Mouse (Mus musculus): ENCODE measurements around the gene Otop2. TPM values are rescaled to one million over a fixed set of nuclear protein-coding genes. Genes with fewer than 3 reads are reported as not detected.

Otop2 gene
- polyA plus RNA-seq, 1 experiment = 0.15 TPM

- peak; percentile 79 for DNase-seq (ENCODE audit: low read depth)
- TF ChIP-seq CTCF (IDR thresholded peaks at IDR 0.05; ENCODE audit: borderline replicate concordance, extremely low read depth, insufficient read depth, insufficient read length) = no peak
- TF ChIP-seq POLR2A (IDR thresholded peaks at IDR 0.05; ENCODE audit: borderline replicate concordance, extremely low read depth, insufficient read depth, insufficient read length, poor library complexity, severe bottlenecking) = peak; percentile 38; the same call in 1 of the 2 replicates
Observed at GRCm38 (mm10) chr11:115373805-115374694, 67.1 kb downstream of the Otop2 start.

DNA sequence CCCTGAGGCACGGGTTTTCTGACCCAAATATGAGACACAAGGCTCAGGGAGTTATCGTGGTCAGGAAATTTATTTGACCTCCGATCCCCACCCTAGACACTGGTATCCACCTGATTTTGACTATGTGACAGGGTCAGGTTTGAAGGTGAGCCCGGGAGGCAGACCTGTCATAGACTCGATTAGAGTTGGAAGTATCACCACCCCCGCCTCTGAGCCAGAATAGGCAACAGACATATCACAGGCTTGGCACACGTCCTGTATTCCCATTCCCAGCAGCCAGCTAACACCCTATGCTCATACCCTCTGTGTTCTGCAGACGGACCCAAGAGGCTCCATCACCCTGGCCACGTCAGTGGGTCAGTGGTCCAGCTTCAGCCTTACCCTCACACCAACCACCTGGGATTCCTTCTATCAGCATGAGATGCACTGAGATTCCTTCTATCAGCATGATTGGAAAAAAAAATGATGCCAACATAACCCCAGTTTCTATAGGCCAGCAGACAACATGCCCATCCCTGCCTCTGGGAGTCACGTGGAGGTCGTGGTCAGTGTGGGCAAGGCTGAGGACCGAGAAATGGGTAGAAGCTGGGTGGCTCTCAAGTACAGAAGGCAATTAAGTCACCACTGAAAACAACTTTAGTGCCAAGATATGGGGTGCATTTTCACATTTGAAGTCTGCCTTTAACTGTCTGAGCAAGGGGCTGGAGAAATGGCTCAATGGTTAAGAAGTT, 67.9 kb downstream of the Otop2 start:
- TF ChIP-seq POLR2A (IDR thresholded peaks at IDR 0.05; ENCODE audit: borderline replicate concordance, extremely low read depth, insufficient read depth, insufficient read length, poor library complexity, severe bottlenecking) = no peak
- no peak for TF ChIP-seq CTCF (IDR thresholded peaks at IDR 0.05; ENCODE audit: borderline replicate concordance, extremely low read depth, insufficient read depth, insufficient read length)
- peak; percentile 26 for DNase-seq (ENCODE audit: low read depth)

DNA sequence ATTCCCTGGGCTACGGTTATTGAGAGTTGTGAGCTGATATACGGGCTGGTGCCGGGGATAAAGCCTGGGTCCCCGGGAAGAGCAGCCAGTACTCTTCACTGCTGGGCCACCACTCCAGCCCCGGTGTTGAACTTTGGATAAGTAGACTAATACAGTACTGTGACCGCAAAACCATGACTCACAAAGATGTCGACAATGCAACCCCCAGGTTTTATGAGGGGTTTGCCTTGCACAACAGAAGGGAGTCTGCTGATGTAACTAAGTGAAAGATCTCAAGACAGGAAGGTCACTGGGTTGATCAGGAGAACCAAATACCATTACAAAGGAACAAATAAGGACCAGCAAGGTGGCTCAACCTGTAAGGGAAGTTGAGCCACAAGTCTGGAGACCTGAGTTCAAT, 69.8 kb downstream of the Otop2 start:
- no peak for TF ChIP-seq CTCF (IDR thresholded peaks at IDR 0.05; ENCODE audit: borderline replicate concordance, extremely low read depth, insufficient read depth, insufficient read length)

DNA sequence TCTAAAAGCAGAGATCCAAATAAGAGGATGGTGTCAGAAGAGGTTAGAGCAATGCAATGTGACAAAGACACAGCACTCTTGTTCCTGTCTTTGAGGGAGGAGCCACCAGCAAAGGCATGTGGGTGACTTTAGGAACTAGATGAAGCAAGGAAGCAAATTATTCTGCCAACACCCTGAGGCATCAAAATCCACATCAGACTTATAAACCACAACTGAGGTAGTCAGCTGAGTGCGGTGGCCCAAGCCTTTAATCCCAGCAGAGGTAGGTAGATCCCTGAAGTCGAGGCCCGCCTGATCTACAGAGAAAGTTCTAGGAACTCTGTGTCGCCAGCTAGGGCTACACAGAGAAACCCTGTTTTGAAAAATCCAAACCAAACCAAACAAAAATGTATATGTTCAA, 70.3 kb downstream of the Otop2 start:
- no peak for DNase-seq (ENCODE audit: low read depth)
- TF ChIP-seq CTCF (IDR thresholded peaks at IDR 0.05; ENCODE audit: borderline replicate concordance, extremely low read depth, insufficient read depth, insufficient read length) = no peak
- TF ChIP-seq POLR2A (IDR thresholded peaks at IDR 0.05; ENCODE audit: borderline replicate concordance, extremely low read depth, insufficient read depth, insufficient read length, poor library complexity, severe bottlenecking) = no peak

More for the DNA sequence above, 69.8 kb downstream of the Otop2 start:
- no peak for DNase-seq (ENCODE audit: low read depth)

- no peak for DNase-seq (ENCODE audit: low read depth)
- TF ChIP-seq POLR2A (IDR thresholded peaks at IDR 0.05; ENCODE audit: borderline replicate concordance, extremely low read depth, insufficient read depth, insufficient read length, poor library complexity, severe bottlenecking) (no peak), CTCF (IDR thresholded peaks at IDR 0.05; ENCODE audit: borderline replicate concordance, extremely low read depth, insufficient read depth, insufficient read length) (no peak)
Observed at GRCm38 (mm10) chr11:115377854-115378253, 70.9 kb downstream of the Otop2 start.

- TF ChIP-seq POLR2A (IDR thresholded peaks at IDR 0.05; ENCODE audit: borderline replicate concordance, extremely low read depth, insufficient read depth, insufficient read length, poor library complexity, severe bottlenecking) (no peak), CTCF (IDR thresholded peaks at IDR 0.05; ENCODE audit: borderline replicate concordance, extremely low read depth, insufficient read depth, insufficient read length) (no peak)
- DNase-seq (ENCODE audit: low read depth) = no peak
Observed at GRCm38 (mm10) chr11:115381276-115381675, 74.3 kb downstream of the Otop2 start.

Other genes starting within 250 kb of the Otop2 start
- not detected in 2 replicates for gene Cd300e, start 245.0 kb upstream of the Otop2 start, polyA plus RNA-seq (2012; rRNA removed)
- 0.83 and 0.89 TPM in 2 replicates for gene Rab37, start 215.7 kb upstream of the Otop2 start, polyA plus RNA-seq (2012; rRNA removed)
- 0.10 and 0.15 TPM in 2 replicates for gene Cd300lf, start 173.2 kb upstream of the Otop2 start, polyA plus RNA-seq (2012; rRNA removed)
- 31.6 and 40.5 TPM in 2 replicates for gene Slc9a3r1, start 143.8 kb upstream of the Otop2 start, polyA plus RNA-seq (2012; rRNA removed)
- 7.1 and 10.7 TPM in 2 replicates for gene Tmem104, start 119.7 kb upstream of the Otop2 start, polyA plus RNA-seq (2012; rRNA removed)
- 16.0 and 16.9 TPM in 2 replicates for gene Nat9, start 119.3 kb upstream of the Otop2 start, polyA plus RNA-seq (2012; rRNA removed)
- 0.89 and 1.2 TPM in 2 replicates for gene Grin2c, start 39.9 kb upstream of the Otop2 start, polyA plus RNA-seq (2012; rRNA removed)
- 26.1 and 32.4 TPM in 2 replicates for gene Fdxr, start 30.1 kb upstream of the Otop2 start, polyA plus RNA-seq (2012; rRNA removed)
- gene Fads6, start 9.5 kb upstream of the Otop2 start, polyA plus RNA-seq (2012; rRNA removed) = 1.6 and 2.4 TPM in 2 replicates
- gene Ush1g, start 14.9 kb downstream of the Otop2 start, polyA plus RNA-seq (2012; rRNA removed) = 0.04 and 0.11 TPM in 2 replicates
- gene Otop3, start 27.6 kb downstream of the Otop2 start, polyA plus RNA-seq (2012; rRNA removed) = 0.29 and 0.64 TPM in 2 replicates
- gene Hid1, start 60.6 kb downstream of the Otop2 start, polyA plus RNA-seq (2012; rRNA removed) = 61.7 and 64.8 TPM in 2 replicates
- gene Cdr2l, start 74.8 kb downstream of the Otop2 start, polyA plus RNA-seq (2012; rRNA removed) = 39.1 and 50.8 TPM in 2 replicates
- 115 and 126 TPM in 2 replicates for gene Mrpl58, start 96.6 kb downstream of the Otop2 start, polyA plus RNA-seq (2012; rRNA removed)
- gene Atp5h, start 112.8 kb downstream of the Otop2 start, polyA plus RNA-seq (2012; rRNA removed) = 399 and 402 TPM in 2 replicates
- 45.9 and 46.8 TPM in 2 replicates for gene Kctd2, start 113.0 kb downstream of the Otop2 start, polyA plus RNA-seq (2012; rRNA removed)
- gene Trim80, start 133.4 kb downstream of the Otop2 start, polyA plus RNA-seq (2012; rRNA removed) = 0.04 and 0.12 TPM in 2 replicates
- gene Slc16a5, start 155.3 kb downstream of the Otop2 start, polyA plus RNA-seq (2012; rRNA removed) = not detected in 2 replicates
- gene Armc7, start 168.5 kb downstream of the Otop2 start, polyA plus RNA-seq (2012; rRNA removed) = 12.4 and 15.1 TPM in 2 replicates
- gene Nt5c, start 184.7 kb downstream of the Otop2 start, polyA plus RNA-seq (2012; rRNA removed) = 67.9 and 84.3 TPM in 2 replicates
- 1,229 and 1,645 TPM in 2 replicates for gene Jpt1, start 207.2 kb downstream of the Otop2 start, polyA plus RNA-seq (2012; rRNA removed)
- 702 and 773 TPM in 2 replicates for gene Sumo2, start 229.1 kb downstream of the Otop2 start, polyA plus RNA-seq (2012; rRNA removed)

All from brain, embryonic 14.5 days (tissue).